Mouse (Mus musculus) embryonic fibroblast, embryonic 13.5 days (primary cell): Measurements from ENCODE around the gene Acsf2.

Source experiments
- CTCF ChIP-seq: IDR thresholded peaks from 2 replicates; pipeline ENCODE4 v1.5.1; 2011; ENCODE audit warnings: mild to moderate bottlenecking, control low read depth, low read length, moderate library complexity, borderline replicate concordance; ENCODE audit not compliant: insufficient read depth
- POLR2A ChIP-seq: IDR thresholded peaks from 2 replicates; pipeline ENCODE4 v1.6.1; 2011; ENCODE audit warnings: low read depth, mild to moderate bottlenecking, control low read depth, low read length, moderate library complexity

DNA sequence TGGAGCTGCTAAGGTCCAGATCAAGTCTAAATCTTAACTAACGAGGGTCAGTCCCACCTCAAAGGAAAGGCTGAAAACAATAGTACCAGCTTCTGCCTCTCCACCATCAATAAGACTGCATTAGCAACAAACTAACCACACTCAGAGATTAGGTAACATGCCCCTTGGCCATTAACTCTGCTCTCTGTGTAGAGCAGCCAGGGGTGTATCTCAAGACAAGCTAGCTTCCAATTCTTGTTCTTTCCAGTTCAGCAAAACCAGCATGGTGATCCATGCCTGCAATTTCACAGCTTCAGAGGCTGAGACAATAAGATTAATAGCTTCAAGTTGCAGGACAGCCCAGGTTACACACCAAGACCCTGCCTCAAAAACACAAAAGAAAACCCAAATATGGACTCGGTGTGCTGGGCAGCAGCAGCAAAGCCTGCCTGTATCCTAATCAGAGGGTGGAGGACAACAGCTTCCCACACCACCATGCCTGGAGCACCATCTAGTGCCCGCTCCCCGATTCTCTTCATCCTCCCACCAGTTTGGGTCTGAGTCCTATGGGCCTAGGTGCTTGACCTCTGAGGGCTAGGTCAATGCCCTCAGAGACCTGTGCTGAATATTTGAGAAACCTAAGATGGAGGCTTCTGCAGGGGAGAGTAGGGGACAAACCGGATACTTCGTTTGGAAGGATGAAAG is 3.1 kb downstream of the Acsf2 start:
- no peak for TF ChIP-seq POLR2A
- peak; percentile 12; the same call in 1 of the 2 replicates for TF ChIP-seq CTCF
